ENCODE assay signal across 10 mouse cellular contexts in genomic region chr10:78311886-78312635, GRCm38 (mm10). TPM values are rescaled to one million over a fixed set of nuclear protein-coding genes. Genes with fewer than 3 reads are reported as not detected.
DNase-seq lines count a peak whose midpoint lies in the region; ATAC-seq and TF ChIP-seq lines count a peak whose summit lies in the region.
"Had no signal": no experiment of that assay in that cellular context is flagged by ENCODE, and none has a peak within 500 bp of the region (broad histone marks: within the 10 kb centered on the region; RNA-seq: fewer than 3 reads in every experiment).

No protein-coding gene starts in this region.

- H3K4me1 ChIP-seq in embryonic facial prominence, embryonic 13.5 days: peaks cover 15% of the 10 kb centered on the region
- 0 out of 2 replicates have a peak, but pooled peaks cover 4% of the 10 kb centered on the region for H3K4me1 ChIP-seq in embryonic facial prominence, embryonic 10.5 days
- H3K4me1 ChIP-seq in liver, embryonic 12.5 days: peaks cover 17% of the 10 kb centered on the region
- peaks cover 13% of the 10 kb centered on the region for H3K4me1 ChIP-seq in liver, postnatal 0 days (ENCODE audit: insufficient read depth)
- peaks cover 20% of the 10 kb centered on the region for H3K4me1 ChIP-seq in intestine, embryonic 15.5 days (replicated peaks)
- peaks cover 23% of the 10 kb centered on the region for H3K4me1 ChIP-seq in small intestine, adult 2 months (ENCODE audit: control insufficient read depth, insufficient read depth, insufficient read length, low read length)

- H3K27ac ChIP-seq in embryonic facial prominence, embryonic 13.5 days: no peak overlapping the region
- no peak overlapping the region for H3K27ac ChIP-seq in embryonic facial prominence, embryonic 10.5 days (replicated peaks)
- H3K27ac ChIP-seq in liver, embryonic 12.5 days: no peak overlapping the region
- H3K27ac ChIP-seq in liver, postnatal 0 days (ENCODE audit: low read depth): no peak overlapping the region
- no peak overlapping the region for H3K27ac ChIP-seq in intestine, embryonic 15.5 days
- peak overlapping the region; percentile 3; the same call in 1 of the 2 replicates for H3K27ac ChIP-seq in small intestine, adult 2 months (ENCODE audit: insufficient read depth, low read depth, low read length)
- H3K27ac ChIP-seq: hindbrain, embryonic 15.5 days; liver, embryonic 14.5 days had no signal

- no peak for DNase-seq in embryonic facial prominence, embryonic 10.5 days (ENCODE audit: low spot score)
- DNase-seq in liver, postnatal 0 days: no peak
- no peak for DNase-seq in adrenal gland, postnatal 25 days

- 79% methylated on average over 13 of the region's 13 CpGs for WGBS in embryonic facial prominence, embryonic 13.5 days
- WGBS in embryonic facial prominence, embryonic 10.5 days: 81% methylated on average over 13 of the region's 13 CpGs
- WGBS in liver, embryonic 12.5 days (ENCODE audit: insufficient replicate concordance): 58% methylated on average over 13 of the region's 13 CpGs
- 71% methylated on average over 13 of the region's 13 CpGs for WGBS in liver, postnatal 0 days (ENCODE audit: insufficient replicate concordance)
- WGBS in intestine, embryonic 15.5 days: 64% methylated on average over 13 of the region's 13 CpGs
- 39% methylated on average over 13 of the region's 13 CpGs for WGBS in small intestine, adult 2 months

- no peak for TF ChIP-seq POLR2A in small intestine, adult 2 months (IDR thresholded peaks at IDR 0.05; ENCODE audit: low read depth, low read length)

- no peaks in the 10 kb centered on the region for H3K27me3 ChIP-seq in embryonic facial prominence, embryonic 13.5 days
- H3K27me3 ChIP-seq in embryonic facial prominence, embryonic 10.5 days (replicated peaks; ENCODE audit: low read depth, poor library complexity, severe bottlenecking): no peaks in the 10 kb centered on the region
- peaks cover 11% of the 10 kb centered on the region for H3K27me3 ChIP-seq in liver, embryonic 12.5 days (replicated peaks)
- no peaks in the 10 kb centered on the region for H3K27me3 ChIP-seq in liver, postnatal 0 days (ENCODE audit: insufficient read depth, low read length)
- H3K27me3 ChIP-seq in intestine, embryonic 15.5 days (replicated peaks): no peaks in the 10 kb centered on the region
- H3K27me3 ChIP-seq in small intestine, adult 2 months (ENCODE audit: control insufficient read depth, insufficient read depth, low read length): no peaks in the 10 kb centered on the region
- H3K27me3 ChIP-seq: hindbrain, embryonic 15.5 days had no signal

- H3K36me3 ChIP-seq in embryonic facial prominence, embryonic 13.5 days: peaks cover 21% of the 10 kb centered on the region; the same call in 1 of the 2 replicates
- 0 out of 2 replicates have a peak, but pooled peaks cover 4% of the 10 kb centered on the region for H3K36me3 ChIP-seq in embryonic facial prominence, embryonic 10.5 days (replicated peaks)
- H3K36me3 ChIP-seq in liver, embryonic 12.5 days: no peaks in the 10 kb centered on the region
- H3K36me3 ChIP-seq in liver, postnatal 0 days (replicated peaks; ENCODE audit: insufficient read depth, low read length): no peaks in the 10 kb centered on the region
- H3K36me3 ChIP-seq in intestine, embryonic 15.5 days: no peaks in the 10 kb centered on the region
- no peaks in the 10 kb centered on the region for H3K36me3 ChIP-seq in small intestine, adult 2 months (ENCODE audit: control insufficient read depth, insufficient read depth, low read length)

- no peaks in the 10 kb centered on the region for H3K9me3 ChIP-seq in embryonic facial prominence, embryonic 13.5 days
- no peaks in the 10 kb centered on the region for H3K9me3 ChIP-seq in embryonic facial prominence, embryonic 10.5 days
- no peaks in the 10 kb centered on the region for H3K9me3 ChIP-seq in liver, embryonic 12.5 days (replicated peaks)
- no peaks in the 10 kb centered on the region for H3K9me3 ChIP-seq in liver, postnatal 0 days (ENCODE audit: low read length)
- H3K9me3 ChIP-seq in intestine, embryonic 15.5 days: no peaks in the 10 kb centered on the region
- H3K9me3 ChIP-seq: hindbrain, embryonic 15.5 days had no signal

- TF ChIP-seq CTCF in liver, postnatal 0 days (IDR thresholded peaks at IDR 0.05; ENCODE audit: low read depth): no peak
- TF ChIP-seq CTCF in small intestine, adult 2 months (IDR thresholded peaks at IDR 0.05; ENCODE audit: extremely low read depth, insufficient read length, insufficient replicate concordance, low read depth, low read length): no peak

- no peak for ATAC-seq in embryonic facial prominence, embryonic 13.5 days (ENCODE audit: insufficient number of reproducible peaks, insufficient read depth, low FRiP score, low TSS enrichment, low read depth)
- ATAC-seq in liver, embryonic 12.5 days: 0 out of 2 replicates have a peak, but pooled peaks have one; percentile 24
- no peak for ATAC-seq in liver, postnatal 0 days
- ATAC-seq in intestine, embryonic 15.5 days: peak; percentile 81
- no peak for ATAC-seq in cerebellum, adult (ENCODE audit: insufficient number of reproducible peaks, low FRiP score, low TSS enrichment)

- no peak overlapping the region for H3K4me3 ChIP-seq in embryonic facial prominence, embryonic 13.5 days
- H3K4me3 ChIP-seq in embryonic facial prominence, embryonic 10.5 days: no peak overlapping the region
- H3K4me3 ChIP-seq in liver, embryonic 12.5 days: no peak overlapping the region
- no peak overlapping the region for H3K4me3 ChIP-seq in liver, postnatal 0 days (ENCODE audit: low read depth, low read length)
- H3K4me3 ChIP-seq in intestine, embryonic 15.5 days (replicated peaks): no peak overlapping the region
- no peak overlapping the region for H3K4me3 ChIP-seq in small intestine, adult 2 months (ENCODE audit: low read depth, low read length)
- H3K4me3 ChIP-seq: hindbrain, embryonic 15.5 days had no signal

- no peak for TF ChIP-seq EP300 in liver, postnatal 0 days (IDR thresholded peaks at IDR 0.05; ENCODE audit: low read depth)

- peak overlapping the region; percentile 16; the same call in 1 of the 2 replicates for H3K9ac ChIP-seq in embryonic facial prominence, embryonic 13.5 days
- no peak overlapping the region for H3K9ac ChIP-seq in liver, embryonic 12.5 days
- no peak overlapping the region for H3K9ac ChIP-seq in liver, postnatal 0 days (replicated peaks)
- no peak overlapping the region for H3K9ac ChIP-seq in intestine, embryonic 15.5 days
- H3K9ac ChIP-seq: hindbrain, embryonic 15.5 days; liver, embryonic 14.5 days had no signal

- no peak overlapping the region for H3K4me2 ChIP-seq in embryonic facial prominence, embryonic 13.5 days
- H3K4me2 ChIP-seq in liver, embryonic 12.5 days: no peak overlapping the region
- no peak overlapping the region for H3K4me2 ChIP-seq in liver, postnatal 0 days (ENCODE audit: low read depth, low read length)
- no peak overlapping the region for H3K4me2 ChIP-seq in intestine, embryonic 15.5 days (replicated peaks)
- H3K4me2 ChIP-seq: hindbrain, embryonic 15.5 days had no signal

RNA-seq across cellular contexts. Expression of gene Agpat3, which starts 40.2 kb away (rescaled TPM):
- polyA plus RNA-seq in embryonic facial prominence, embryonic 13.5 days (2015; fragmentation: Nextera tagmentation; extraction: Ambion mirVana): 51.9 and 57.5 TPM in 2 replicates
- polyA plus RNA-seq in embryonic facial prominence, embryonic 10.5 days (2016; fragmentation: Nextera tagmentation; extraction: Ambion mirVana): 32.8 and 39.8 TPM in 2 replicates
- polyA plus RNA-seq in liver, embryonic 12.5 days (2016; fragmentation: Nextera tagmentation; extraction: Ambion mirVana): 25.3 and 25.7 TPM in 2 replicates
- polyA plus RNA-seq in liver, postnatal 0 days (2015; fragmentation: Nextera tagmentation; extraction: Ambion mirVana): 154 and 171 TPM in 2 replicates
- 58.2 and 70.6 TPM in 2 replicates for polyA plus RNA-seq in intestine, embryonic 15.5 days (2015; fragmentation: Nextera tagmentation; extraction: Ambion mirVana)
- 116 and 178 TPM in 2 replicates for polyA plus RNA-seq in small intestine, adult 2 months (2012; rRNA removed)
- 334 and 362 TPM in 2 replicates for total RNA-seq in adrenal gland, postnatal 25 days (2021)

Comparison
In these comparisons a context has a peak if more than half of its experiments do, and no peak if none do; other contexts are left out.
1. ATAC-seq: peak in liver, embryonic 12.5 days (single experiment) and intestine, embryonic 15.5 days (single experiment); none in embryonic facial prominence, embryonic 13.5 days (single experiment), liver, postnatal 0 days (single experiment) and cerebellum, adult (single experiment).